ENCODE assay signal across 22 mouse cellular contexts in genomic region chr3:139985830-139986481, GRCm38 (mm10).
"Had no signal": no experiment of that assay in that cellular context is flagged by ENCODE, and none has a peak within 500 bp of the region (broad histone marks: within the 10 kb centered on the region; RNA-seq: fewer than 3 reads in every experiment).

No protein-coding gene starts in this region.

- H3K9ac ChIP-seq: intestine, embryonic 15.5 days; limb, embryonic 12.5 days; limb, embryonic 15.5 days; liver, embryonic 14.5 days; liver, postnatal 0 days; lung, embryonic 14.5 days had no signal

- ATAC-seq: intestine, embryonic 15.5 days; liver, postnatal 0 days had no signal

- H3K27ac ChIP-seq: intestine, embryonic 15.5 days; layer of hippocampus, adult 2 months; limb, embryonic 12.5 days; limb, embryonic 15.5 days; liver, embryonic 14.5 days; stomach, postnatal 0 days had no signal

- H3K36me3 ChIP-seq: intestine, embryonic 15.5 days; limb, embryonic 12.5 days; limb, embryonic 15.5 days had no signal

- H3K27me3 ChIP-seq: intestine, embryonic 15.5 days; limb, embryonic 12.5 days; limb, embryonic 15.5 days had no signal

- DNase-seq: kidney, adult 18-20 months; kidney, postnatal 10 days; layer of hippocampus, adult 9-11 months; liver, postnatal 0 days; lung, embryonic 14.5 days; lung, postnatal 10 days; lung, postnatal 4 days; midbrain, embryonic 14.5 days; right cerebral cortex, adult 18-20 months; right cerebral cortex, postnatal 14 days; right cerebral cortex, postnatal 4 days; thymus, adult 2 months; thymus, postnatal 14 days; thymus, postnatal 4 days had no signal

- H3K9me3 ChIP-seq: intestine, embryonic 15.5 days; limb, embryonic 12.5 days; limb, embryonic 15.5 days had no signal

- H3K4me3 ChIP-seq: intestine, embryonic 15.5 days; layer of hippocampus, adult 2 months; limb, embryonic 12.5 days; limb, embryonic 15.5 days had no signal

- H3K4me2 ChIP-seq: intestine, embryonic 15.5 days; limb, embryonic 12.5 days; limb, embryonic 15.5 days; liver, embryonic 11.5 days; lung, embryonic 14.5 days; midbrain, embryonic 11.5 days had no signal

- H3K4me1 ChIP-seq: intestine, embryonic 15.5 days; limb, embryonic 12.5 days; limb, embryonic 15.5 days had no signal
